8 mouse cellular contexts compared by ENCODE assay signal in genomic region chr5:54101318-54101717, GRCm38 (mm10).
DNase-seq lines count a peak whose midpoint lies in the region; ATAC-seq lines count a peak whose summit lies in the region.

No protein-coding gene starts in this region.

- 50% methylated on average over 5 of the region's 5 CpGs for WGBS in midbrain, embryonic 15.5 days
- 55% methylated on average over 5 of the region's 5 CpGs for WGBS in midbrain, embryonic 13.5 days

- no peak for DNase-seq in frontal cortex, postnatal 14 days (ENCODE audit: low spot score in 2 of 2)
- DNase-seq in thymus, postnatal 36 days = peak; percentile 66 to 77
- DNase-seq in MN1 (ENCODE audit: low spot score) = no peak
- DNase-seq in layer of hippocampus, postnatal 36 days = no peak

- H3K9ac ChIP-seq in midbrain, embryonic 15.5 days = no peak overlapping the region
- no peak overlapping the region for H3K9ac ChIP-seq in midbrain, embryonic 13.5 days (replicated peaks)

- H3K27ac ChIP-seq in midbrain, embryonic 15.5 days = no peak overlapping the region
- no peak overlapping the region for H3K27ac ChIP-seq in midbrain, embryonic 13.5 days

- no peaks in the 10 kb centered on the region for H3K27me3 ChIP-seq in midbrain, embryonic 15.5 days (replicated peaks)
- H3K27me3 ChIP-seq in midbrain, embryonic 13.5 days = no peaks in the 10 kb centered on the region

- peaks cover 6% of the 10 kb centered on the region; the same call in 1 of the 2 replicates for H3K4me1 ChIP-seq in midbrain, embryonic 15.5 days
- H3K4me1 ChIP-seq in midbrain, embryonic 13.5 days (replicated peaks) = peaks cover 12% of the 10 kb centered on the region

- H3K9me3 ChIP-seq in midbrain, embryonic 15.5 days = no peaks in the 10 kb centered on the region
- H3K9me3 ChIP-seq in midbrain, embryonic 13.5 days = no peaks in the 10 kb centered on the region

- H3K4me2 ChIP-seq in midbrain, embryonic 15.5 days = no peak overlapping the region
- H3K4me2 ChIP-seq in midbrain, embryonic 13.5 days (replicated peaks) = no peak overlapping the region

- H3K36me3 ChIP-seq in midbrain, embryonic 15.5 days (replicated peaks) = no peaks in the 10 kb centered on the region
- peaks cover 3% of the 10 kb centered on the region; the same call in 1 of the 2 replicates for H3K36me3 ChIP-seq in midbrain, embryonic 13.5 days

- H3K4me3 ChIP-seq in midbrain, embryonic 15.5 days = no peak overlapping the region
- H3K4me3 ChIP-seq in midbrain, embryonic 13.5 days (replicated peaks) = no peak overlapping the region

- ATAC-seq in frontal cortex, adult (ENCODE audit: low TSS enrichment) = peak; percentile 23
- 0 out of 2 replicates have a peak, but pooled peaks have one; percentile 62 for ATAC-seq in midbrain, embryonic 15.5 days (replicated peaks)
- no peak for ATAC-seq in midbrain, embryonic 13.5 days
- peak; percentile 87 for ATAC-seq in megakaryocyte, adult 5-6 weeks (ENCODE audit: poor library complexity, severe bottlenecking)

Comparison
In these comparisons a context has a peak if more than half of its experiments do, and no peak if none do; other contexts are left out.
1. DNase-seq: peak in thymus, postnatal 36 days (2 of 2); none in frontal cortex, postnatal 14 days (0 of 2), MN1 (single experiment) and layer of hippocampus, postnatal 36 days (0 of 2).